Mouse (Mus musculus) adipocyte (in vitro differentiated cells): ENCODE results near the gene Plekhf1.
A peak's percentile ranks its signal among the peaks of the same experiment; 100 is the strongest.

Experiments used
- DNase-seq: peaks from one replicate; pipeline ENCODE4 v3.0.0-alpha.2; 2016; ENCODE audit warnings: low spot score

The Plekhf1 gene

DNA sequence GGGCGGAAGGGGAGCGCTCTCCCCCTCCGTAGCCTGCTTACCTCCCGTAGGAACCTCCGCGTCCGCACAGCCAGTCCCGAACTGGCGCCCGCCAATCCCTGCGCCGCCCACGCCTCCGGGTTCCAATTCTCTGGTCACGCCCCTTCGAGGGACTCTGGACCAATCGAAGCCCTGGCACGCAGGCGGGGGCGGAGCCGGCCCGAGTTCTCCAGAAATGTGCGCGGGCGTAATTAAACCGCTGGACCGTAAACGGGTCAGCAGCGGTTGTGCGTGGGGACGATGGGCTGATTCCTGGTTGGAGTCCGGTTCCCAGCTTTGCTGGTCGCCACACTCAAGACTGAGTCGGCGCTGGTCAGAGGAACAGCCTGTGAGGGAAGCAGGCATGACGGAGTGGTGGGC, at the start of gene Plekhf1:
Gene Plekhf1, minus strand, starts transcription at position 117 of the 399 bp plus-strand sequence.
- peak; percentile 92 for DNase-seq

DNA sequence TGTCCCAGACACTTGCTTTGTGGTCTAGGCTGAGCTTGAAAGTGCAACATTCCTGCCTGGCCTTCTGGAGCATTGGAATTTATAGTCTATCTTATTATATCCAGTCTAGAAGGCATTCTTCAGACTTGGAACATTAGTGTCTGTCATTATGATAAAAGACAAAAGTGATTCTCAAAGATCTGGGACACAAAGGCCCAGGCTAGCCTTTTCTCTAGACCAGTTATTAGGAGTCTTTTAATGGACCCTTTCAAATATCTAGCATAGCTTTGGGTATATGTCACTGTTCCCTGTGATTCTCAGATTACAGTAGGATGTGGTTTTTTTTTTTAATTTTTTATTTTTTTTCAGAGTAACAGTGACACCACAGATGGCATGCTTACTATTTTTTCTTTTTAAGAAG, 44.7 kb upstream of the Plekhf1 start:
- DNase-seq, result no peak

DNA sequence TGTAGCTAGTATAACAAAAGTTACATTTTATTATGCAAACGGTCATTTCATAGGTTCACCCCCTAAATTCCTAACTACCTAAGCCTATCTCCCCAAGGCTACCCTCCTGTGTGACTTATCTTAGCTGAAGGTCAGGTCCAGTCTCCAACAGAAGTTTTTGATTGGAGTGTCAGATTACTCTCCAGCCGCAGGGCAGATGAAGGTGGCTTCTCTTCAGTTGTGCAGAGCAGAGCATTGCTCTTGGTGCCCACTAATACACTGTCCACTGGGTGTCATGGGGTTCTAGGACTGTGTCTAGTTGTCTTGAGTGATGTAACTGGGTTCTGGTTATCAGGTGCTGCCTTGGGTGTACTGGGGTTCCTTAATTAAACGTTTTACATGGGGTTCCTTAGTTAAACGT, 44.0 kb upstream of the Plekhf1 start:
- no peak for DNase-seq

DNA sequence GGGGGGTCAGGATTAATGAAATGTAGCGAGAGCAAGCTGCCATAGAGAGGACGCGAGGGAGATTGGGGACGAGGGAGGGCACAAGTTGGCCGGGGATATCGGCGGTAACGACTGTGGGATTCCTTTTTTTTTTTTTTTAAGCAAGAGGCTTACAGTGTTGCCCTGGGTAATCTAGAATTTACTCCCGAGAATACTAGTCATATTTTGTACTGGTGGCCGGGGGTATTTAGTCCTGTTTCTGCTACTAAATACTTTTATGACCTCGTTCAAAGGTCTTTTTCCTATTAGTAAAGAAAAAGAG, 43.6 kb upstream of the Plekhf1 start:
- DNase-seq, result no peak

DNA sequence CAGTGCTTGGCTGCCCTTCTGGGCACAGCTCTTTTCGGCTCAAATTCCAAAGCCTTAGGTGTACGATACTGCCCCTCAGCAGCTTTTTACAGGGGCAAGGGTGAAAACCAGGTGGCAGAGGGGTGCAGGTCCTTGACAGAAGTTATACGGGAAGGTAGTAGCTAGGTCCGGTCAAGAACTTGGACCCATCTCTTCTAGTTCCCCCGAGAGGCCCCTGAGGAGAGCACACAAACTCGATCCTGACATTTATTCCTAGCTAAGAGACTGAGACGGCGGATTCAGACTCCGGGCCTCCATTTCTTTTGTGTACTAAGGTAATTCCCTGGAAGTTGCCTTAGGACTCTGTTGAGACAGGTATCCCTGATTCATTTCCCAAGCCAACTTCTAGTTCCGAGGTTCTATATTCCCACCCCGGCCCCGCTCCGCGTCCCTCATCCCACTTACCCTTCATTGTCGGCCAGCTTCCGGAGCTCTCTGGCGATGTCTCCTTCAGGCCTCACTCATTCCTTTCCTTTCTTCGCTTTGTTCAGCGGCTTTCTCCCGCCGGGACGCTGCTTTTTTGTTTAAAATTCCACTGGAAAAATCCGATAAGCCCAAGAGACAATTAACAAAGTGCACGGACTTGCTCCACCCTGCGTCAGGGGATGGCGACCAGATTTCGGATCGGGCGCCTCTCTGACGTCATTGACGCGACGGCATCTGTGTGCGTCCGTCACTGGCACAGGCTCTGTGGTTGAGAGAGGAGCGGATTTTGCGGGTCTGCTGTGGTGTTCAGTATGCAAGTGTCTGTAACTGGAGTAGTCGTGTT, 43.1 kb upstream of the Plekhf1 start, which contains the start of gene Pop4:
Gene Pop4, minus strand, starts transcription at position 721 of the 808 bp plus-strand sequence.
- peak; percentile 87 for DNase-seq

DNA sequence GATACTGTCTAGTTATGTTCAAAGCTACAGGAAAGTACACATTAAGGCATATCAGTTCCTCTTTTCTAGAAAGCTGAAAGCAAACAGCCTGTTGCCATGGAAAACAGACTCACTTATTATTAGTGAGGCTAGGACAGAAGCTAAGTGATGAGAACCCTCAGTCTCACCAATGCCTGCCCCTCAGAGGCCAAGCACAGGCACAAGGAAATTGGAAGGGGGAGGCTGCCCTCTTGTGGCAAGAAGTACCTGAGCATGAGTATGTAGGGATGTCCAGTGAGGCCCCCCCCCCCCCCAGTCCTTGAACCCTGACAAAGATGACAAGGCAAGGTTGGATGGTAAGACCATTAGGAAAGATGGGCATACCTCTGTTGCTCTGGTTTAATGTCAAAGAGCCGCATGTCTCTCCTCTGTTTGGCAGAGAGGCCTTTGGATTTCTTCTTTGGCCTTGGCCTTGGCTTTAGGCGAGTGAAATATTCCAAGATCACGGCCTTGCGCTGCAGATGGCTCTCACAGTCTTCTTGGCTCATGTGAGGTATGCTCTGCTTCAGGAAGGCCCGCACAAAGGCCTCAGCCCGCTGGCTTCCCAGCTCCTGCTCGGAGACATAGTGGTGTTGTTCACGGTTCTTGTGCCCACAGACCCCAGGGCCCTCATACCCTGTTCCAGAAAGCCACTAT, 39.3 kb upstream of the Plekhf1 start:
- peak; percentile 74 for DNase-seq

DNA sequence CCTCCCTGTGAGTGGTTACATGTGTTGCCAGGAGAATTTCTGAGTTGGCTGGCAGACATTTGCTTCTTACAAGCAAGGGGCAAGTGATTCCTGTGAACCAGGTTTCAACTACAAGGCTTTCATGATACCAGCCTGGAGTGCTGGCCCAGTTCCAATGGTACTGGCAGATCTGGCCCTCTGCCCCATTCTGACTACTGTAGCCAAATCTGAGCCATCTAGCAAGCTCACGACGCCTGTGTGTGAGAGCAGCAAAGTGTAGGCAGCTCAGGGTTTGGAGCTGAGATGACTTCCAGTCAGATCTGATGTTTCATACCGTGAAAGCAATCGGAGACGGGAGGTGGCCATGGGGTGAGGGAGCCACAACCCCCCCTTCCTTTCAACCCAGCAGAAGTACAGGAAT, 34.6 kb upstream of the Plekhf1 start:
- no peak for DNase-seq

DNA sequence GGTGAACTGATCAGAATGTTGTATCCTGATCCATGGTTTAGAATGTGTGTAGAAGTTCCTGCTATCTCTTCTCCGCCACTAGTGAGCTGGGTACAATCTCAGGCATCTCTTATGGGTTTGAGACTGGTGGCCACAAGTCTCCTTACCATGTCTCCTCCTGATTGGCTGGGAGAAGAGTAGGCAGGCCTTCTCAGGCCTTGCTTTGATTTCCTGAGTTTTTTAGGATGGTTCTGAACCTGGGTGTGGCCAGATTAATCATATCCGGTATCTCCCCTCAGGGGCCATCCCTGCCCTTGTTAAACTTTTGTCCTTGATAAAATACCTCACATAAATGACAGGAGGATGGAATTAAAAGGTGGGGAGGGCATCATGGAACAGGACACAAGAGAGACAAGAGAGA, 31.8 kb upstream of the Plekhf1 start:
- DNase-seq, result no peak

DNA sequence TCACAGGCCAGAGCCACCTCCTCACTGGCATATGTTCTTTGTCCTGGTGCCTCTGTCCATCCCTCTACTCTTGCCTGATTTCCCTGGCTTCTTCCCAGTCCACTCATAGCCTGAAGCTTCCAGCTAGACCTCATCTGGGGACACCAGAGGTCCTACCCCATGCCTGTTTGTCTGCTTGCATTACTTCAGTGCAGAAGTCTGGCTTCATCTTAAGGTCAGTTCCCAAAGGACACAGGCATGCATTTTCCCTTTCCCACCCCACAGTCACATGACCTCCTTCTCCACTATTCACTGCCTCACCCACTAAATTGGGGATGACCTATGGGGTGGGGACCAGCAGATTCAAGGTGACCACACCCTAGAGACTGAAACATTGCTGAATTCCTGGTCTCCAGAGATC, 25.6 kb upstream of the Plekhf1 start:
- DNase-seq, result no peak

DNA sequence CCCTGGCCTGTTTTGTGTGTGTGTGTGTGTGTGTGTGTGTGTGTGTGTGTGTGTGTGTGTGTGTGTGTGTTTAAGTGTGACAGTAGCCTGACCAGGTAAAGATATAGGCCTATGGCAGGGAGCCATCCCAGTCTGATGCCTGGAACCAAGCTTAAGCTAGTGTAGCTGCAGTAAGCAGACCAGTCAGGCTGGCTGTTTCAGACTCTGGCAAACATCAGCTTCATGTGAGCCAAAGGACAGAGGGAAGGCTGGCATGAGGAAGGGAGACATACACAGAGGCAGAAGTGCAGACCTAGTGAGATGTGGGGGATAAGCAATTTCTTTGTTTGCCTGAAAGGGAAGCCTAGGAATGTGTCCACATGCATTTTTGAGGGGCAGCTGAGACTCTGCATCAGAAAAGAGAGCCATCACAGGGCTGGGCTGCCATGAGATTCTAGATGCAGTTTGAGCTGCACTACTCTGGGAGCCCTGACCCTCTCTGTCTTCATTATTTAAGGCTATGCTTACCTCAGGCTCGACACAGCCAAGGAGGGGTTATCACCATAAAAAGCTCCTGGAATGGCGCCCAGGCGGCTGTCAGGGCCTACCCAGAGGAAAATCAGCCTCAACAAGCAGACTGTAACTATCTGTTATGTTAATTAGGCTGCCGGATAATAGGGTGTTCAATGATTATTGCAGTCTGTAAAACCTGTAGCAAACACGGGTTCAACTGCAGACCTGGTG, 23.8 kb upstream of the Plekhf1 start:
- peak; percentile 58 for DNase-seq

DNA sequence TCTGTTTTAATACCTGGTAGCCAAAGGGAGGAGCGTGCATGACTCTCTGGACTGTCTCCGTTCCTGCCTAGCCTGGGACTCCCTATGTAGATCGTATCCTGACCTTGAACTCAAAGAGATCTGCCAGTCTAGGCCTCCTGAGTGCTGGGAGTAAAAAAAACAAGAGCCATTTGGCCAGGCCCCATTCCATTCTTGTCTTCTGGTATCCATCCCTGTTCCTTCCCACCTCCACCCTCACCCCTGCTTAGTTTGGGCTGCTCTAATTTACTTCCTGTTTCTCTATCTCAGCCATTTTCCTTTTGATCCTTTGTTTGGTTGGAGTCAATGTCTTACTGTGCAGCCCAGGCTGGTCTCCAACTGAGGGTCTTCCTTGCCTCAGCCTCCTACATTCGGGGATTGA, 14.6 kb upstream of the Plekhf1 start:
- DNase-seq, result no peak

DNA sequence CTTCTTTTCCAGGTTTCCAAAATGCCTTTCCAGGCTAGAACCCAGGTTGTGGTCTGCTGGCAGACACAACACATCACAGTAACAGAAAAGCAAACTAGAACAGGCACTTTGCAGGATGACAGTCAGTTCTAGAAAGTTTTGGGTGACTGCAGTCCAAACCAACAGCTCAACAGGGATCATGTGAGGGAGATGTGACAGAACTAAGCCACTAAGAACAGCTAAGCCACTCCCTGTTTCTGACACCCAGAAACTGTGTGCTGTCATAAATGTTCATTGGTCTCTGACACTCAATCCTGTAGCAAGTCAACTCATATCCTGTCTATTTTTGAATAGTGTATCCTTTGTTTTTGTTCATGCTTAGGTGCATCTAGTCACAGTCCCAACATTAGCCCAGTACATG, 9.3 kb upstream of the Plekhf1 start:
- no peak for DNase-seq

DNA sequence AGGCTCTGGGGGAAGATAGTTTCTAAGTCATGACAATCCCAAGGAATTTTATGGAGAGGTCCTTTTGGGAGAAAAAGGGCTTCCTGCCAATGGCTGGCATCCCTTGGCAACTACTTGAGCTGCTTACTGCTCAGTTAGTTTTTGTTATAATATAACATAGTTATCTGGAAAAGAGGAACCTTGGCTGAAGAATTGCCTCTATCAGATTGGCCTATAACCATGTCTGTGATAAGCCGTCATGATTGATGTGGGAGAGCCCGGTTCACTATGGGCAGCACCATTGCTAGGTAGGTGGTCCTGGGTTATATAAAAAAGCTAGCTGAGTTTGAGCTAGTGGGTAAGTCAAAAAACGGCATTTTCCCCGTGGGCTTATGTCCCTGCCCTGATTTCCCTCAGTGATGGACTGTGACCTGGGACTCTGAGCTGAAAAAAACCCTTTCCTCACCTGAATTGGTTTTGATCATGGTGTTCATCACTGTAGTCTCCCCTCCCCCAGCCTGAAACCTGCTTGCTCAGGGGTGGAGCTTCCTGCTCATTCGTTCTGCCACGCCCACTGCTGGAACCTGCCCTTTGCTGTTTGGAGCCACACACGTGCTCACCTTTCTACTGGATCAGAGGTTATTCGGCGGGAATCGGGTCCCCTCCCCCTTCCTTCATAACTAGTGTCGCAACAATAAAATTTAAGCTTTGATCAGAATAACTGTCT, 8.7 kb upstream of the Plekhf1 start:
- peak; percentile 35 for DNase-seq

DNA sequence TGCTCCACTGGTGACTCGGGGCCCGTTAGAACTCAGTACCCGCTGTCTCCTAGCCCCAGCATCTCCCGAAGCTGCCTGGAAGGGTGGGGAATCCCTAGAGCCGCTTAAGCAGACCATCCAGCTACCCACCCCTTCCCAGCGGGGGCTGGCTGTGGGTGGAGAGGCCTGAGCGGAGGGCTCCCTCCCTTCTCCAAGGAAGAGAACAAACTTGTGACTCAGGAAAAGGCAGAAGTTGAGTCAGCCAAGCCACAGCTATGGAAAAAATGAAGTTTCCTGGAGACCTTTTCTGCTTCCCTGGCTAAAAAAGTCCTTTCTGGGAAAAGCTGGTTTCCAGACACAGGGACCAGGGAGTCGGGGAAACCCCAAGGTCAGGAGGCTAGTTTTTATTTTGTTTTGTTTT, 2.5 kb upstream of the Plekhf1 start:
- no peak for DNase-seq

DNA sequence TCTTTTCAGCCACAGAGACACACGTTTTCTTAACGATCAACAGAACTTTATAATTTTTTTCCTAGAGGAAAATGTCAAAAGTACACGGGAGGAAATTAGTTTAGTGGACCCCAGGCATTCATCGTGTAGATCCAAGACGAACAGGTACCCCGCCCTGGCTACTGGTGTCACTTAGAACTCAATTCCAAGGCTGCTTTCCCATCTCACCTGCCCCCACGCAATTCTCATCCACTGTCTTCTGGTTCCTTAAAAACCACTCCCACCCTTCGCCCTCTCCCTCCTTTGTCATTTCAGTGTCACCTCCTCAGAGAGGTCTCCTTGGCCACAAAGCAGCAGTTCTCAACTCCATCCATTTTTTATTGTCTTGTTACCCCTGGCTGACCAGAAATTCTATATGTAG, 513 bp upstream of the Plekhf1 start:
- no peak for DNase-seq

DNA sequence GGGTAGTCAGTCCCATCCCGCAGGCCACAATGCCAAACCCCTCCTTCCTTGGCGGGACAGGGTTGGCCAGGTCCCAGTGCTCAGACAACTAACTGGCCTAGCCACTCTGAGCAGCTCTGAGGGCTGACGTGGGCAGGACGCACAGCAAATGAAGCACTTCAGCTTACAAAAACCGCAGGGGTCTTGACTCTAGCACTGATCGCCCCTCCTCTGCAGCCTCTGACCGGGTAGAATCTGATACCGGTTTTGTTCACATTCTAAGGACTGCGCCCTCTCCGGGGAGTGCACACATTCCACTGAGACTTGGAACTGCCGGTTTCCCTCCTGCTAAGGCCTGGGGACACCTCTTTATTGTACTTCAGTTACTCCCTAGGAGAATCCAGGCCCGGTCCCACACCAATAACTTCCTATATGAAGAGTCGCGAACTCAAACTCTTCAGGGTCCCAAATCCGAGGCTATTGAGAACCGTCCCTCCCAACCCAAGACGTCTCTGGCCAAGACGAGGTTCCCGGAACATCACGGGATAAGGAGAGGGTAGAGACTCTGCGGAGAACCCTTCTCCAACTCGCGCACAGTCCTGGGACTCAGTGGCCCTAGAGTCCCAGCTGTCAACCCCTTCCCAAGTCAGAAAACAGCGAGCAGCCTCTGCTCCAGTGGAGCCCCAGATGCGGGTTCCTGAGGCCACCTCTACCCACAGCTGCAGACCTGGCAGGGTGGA, 476 bp downstream of the Plekhf1 start:
- DNase-seq, result peak; percentile 89

DNA sequence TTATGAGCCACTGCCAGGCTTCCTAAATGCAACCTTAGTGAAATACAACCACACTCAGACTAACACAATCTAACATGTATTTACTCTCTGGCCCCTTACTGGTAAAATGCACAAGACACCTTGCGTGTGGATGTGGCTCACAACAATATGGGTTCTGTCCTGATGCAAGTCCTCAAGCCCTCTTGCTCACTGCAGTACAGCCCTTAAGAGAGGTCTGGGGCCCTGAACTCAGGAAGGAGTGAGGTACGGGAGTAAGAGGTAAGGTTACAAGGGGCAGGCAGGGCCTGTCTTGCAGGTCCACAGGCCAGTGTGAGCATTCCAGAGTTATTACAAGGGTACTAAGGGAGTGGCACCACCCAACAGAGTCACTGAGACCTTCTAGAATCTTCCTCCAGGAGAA, 1.6 kb downstream of the Plekhf1 start:
- no peak for DNase-seq

DNA sequence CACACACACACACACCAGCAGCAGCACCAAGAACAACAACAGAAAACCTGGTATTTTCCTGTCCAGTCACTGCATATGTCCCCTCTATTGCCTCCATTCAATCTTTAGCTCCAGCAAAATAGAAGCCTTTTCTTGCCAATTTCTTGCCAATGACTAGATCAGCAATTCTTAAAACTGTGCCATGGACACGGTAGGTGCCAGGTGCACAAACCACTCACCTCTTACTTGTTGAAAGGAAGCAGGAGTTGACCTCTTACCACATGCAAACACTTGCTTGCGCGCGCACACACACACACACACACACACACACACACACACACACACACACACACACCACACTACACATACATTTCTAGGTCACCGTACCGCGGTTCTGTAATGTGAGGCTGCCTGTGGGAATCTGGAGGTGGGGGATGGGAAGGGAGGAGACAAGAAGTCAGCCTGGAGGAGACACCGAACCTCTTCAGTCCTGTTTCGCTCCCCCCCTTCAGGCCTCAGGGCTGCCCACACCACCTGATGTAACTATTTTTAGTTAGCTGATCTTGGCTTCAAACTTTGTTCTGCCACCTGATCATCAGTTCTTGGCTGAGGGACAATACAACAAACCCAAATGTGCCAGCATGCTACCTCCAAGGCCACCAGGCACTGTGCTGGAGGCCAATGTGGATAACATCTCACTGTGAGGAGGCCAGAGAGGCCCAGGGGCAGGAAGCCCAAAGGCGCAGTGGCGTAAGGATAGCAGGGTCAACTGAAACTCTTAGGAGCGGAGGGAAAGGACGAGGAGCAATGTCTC, 3.0 kb downstream of the Plekhf1 start:
- DNase-seq, result peak; percentile 67

DNA sequence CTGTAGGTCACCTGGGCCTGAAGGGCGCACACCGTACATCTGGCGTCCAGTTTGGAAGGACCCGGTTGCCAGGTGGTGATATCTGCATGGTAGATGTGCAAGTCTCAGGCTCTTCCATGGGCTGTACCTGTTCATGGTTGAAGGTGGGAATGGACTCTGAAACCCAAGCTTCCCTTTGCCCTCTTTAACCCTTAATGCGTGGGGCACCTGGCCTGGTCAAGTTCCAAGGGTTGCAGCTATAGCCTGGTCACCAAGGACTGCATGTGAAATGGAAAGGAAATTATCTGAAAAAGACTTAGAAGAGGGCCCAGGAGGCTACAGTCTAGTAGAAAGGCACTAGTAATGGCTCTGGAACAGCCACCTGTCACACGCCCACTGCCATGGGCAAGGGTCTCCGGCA, 7.0 kb downstream of the Plekhf1 start:
- no peak for DNase-seq

DNA sequence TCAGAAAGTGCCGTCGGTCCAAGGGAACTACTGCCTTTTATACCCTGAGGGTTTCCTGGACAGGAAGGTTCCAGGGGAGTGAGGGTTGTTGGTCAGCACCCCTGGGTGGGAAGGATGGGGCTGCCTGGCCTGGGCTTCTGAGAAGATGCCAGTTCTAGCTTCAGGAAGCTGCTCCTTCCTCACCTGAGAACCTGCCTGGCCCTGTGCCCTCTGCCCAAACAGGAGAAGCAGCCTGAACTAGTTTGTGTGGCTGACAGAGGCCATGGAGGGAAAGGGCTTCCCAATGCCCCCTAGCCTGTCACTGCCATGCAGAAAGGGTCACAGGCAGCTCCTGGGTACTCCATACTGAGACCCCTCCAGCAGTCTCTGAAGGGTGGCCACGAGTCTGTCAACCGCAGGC, 8.3 kb downstream of the Plekhf1 start:
- no peak for DNase-seq
